Mouse (Mus musculus) myocyte (in vitro differentiated cells): ENCODE measurements around the gene Map3k3. TPM values are rescaled to one million over a fixed set of nuclear protein-coding genes. Genes with fewer than 3 reads are reported as not detected.

Experiments
- H3K27me3 ChIP-seq: one replicate; pipeline ENCODE4 v1.6.1; 2011; ENCODE audit not compliant: control insufficient read depth, insufficient read depth, insufficient read length
- H3K36me3 ChIP-seq: one replicate; pipeline ENCODE4 v1.6.1; 2011; ENCODE audit not compliant: control insufficient read depth, insufficient read depth
- H3K4me2 ChIP-seq: one replicate; pipeline ENCODE4 v1.6.1; 2011; ENCODE audit warnings: low read depth, control low read depth
- H3K4me3 ChIP-seq: one replicate; pipeline ENCODE4 v1.5.1; 2011; ENCODE audit warnings: mild to moderate bottlenecking, control low read depth, moderate library complexity
- H3K79me2 ChIP-seq: one replicate; pipeline ENCODE4 v1.6.1; 2011; ENCODE audit not compliant: control insufficient read depth, insufficient read depth
- H3ac ChIP-seq: one replicate; pipeline ENCODE4 v1.6.1; 2011; ENCODE audit not compliant: control insufficient read depth, insufficient read length
- CEBPB ChIP-seq: IDR thresholded peaks from 2 replicates; pipeline ENCODE4 v1.6.1; 2011; ENCODE audit warnings: mild to moderate bottlenecking, moderate library complexity; ENCODE audit not compliant: poor library complexity, insufficient read depth, severe bottlenecking
- E2F4 ChIP-seq: IDR thresholded peaks from one replicate; pipeline ENCODE4 v1.6.1; 2011; ENCODE audit warnings: mild to moderate bottlenecking, control low read depth, moderate library complexity; ENCODE audit not compliant: insufficient read depth
- MAX ChIP-seq: IDR thresholded peaks from one replicate; pipeline ENCODE4 v1.6.1; 2011; ENCODE audit warnings: low read depth, mild to moderate bottlenecking, control low read depth
- MYOD1 ChIP-seq, 3 experiments: IDR thresholded peaks; one replicate each; pipeline ENCODE4 v1.6.1; 2011; ENCODE audit warnings: control low read depth in 2 of 3, low read depth in 2 of 3, mild to moderate bottlenecking in 2 of 3, moderate library complexity in 1 of 3; ENCODE audit not compliant: insufficient read length in 2 of 3, control insufficient read depth in 1 of 3
- MYOG ChIP-seq, 3 experiments: IDR thresholded peaks; one replicate each; pipeline ENCODE4 v1.6.1; 2011; ENCODE audit warnings: control low read depth in 2 of 3, low read depth in 2 of 3, mild to moderate bottlenecking in 2 of 3; ENCODE audit not compliant: insufficient read length in 2 of 3, control insufficient read depth in 1 of 3, insufficient read depth in 1 of 3
- POLR2A ChIP-seq: IDR thresholded peaks from one replicate; pipeline ENCODE4 v1.6.1; 2011; ENCODE audit warnings: low read depth, mild to moderate bottlenecking, control low read depth, moderate library complexity; ENCODE audit not compliant: insufficient read length
- POLR2AphosphoS2 ChIP-seq: IDR thresholded peaks from one replicate; pipeline ENCODE4 v1.6.1; 2011; ENCODE audit warnings: low read depth, control low read depth; ENCODE audit not compliant: insufficient read length
- REST ChIP-seq: IDR thresholded peaks from one replicate; pipeline ENCODE4 v1.6.1; 2011; ENCODE audit warnings: mild to moderate bottlenecking, control low read depth, moderate library complexity; ENCODE audit not compliant: insufficient read depth, insufficient read length
- SRF ChIP-seq: IDR thresholded peaks from one replicate; pipeline ENCODE4 v1.6.1; 2011; ENCODE audit warnings: low read depth; ENCODE audit not compliant: control insufficient read depth, insufficient read length
- TCF12 ChIP-seq: IDR thresholded peaks from one replicate; pipeline ENCODE4 v1.6.1; 2011; ENCODE audit warnings: mild to moderate bottlenecking, control low read depth; ENCODE audit not compliant: poor library complexity, insufficient read depth, severe bottlenecking
- TCF3 ChIP-seq: IDR thresholded peaks from one replicate; pipeline ENCODE4 v1.6.1; 2011; ENCODE audit warnings: low read depth, control low read depth; ENCODE audit not compliant: insufficient read length
- USF1 ChIP-seq: IDR thresholded peaks from one replicate; pipeline ENCODE4 v1.6.1; 2011; ENCODE audit warnings: low read depth, mild to moderate bottlenecking, control low read depth, moderate library complexity
- polyA plus RNA-seq: library from polyadenylated mRNA; unstranded; fragments of >200 nt; fragmentation: generic; extraction: Trizol; gene quantifications from one replicate; pipeline ENCODE4 v1.2.1, GENCODE M21; 2012; ENCODE audit warnings: missing spikeins

Gene Map3k3
- polyA plus RNA-seq, 1 experiment, result 21.9 TPM

DNA sequence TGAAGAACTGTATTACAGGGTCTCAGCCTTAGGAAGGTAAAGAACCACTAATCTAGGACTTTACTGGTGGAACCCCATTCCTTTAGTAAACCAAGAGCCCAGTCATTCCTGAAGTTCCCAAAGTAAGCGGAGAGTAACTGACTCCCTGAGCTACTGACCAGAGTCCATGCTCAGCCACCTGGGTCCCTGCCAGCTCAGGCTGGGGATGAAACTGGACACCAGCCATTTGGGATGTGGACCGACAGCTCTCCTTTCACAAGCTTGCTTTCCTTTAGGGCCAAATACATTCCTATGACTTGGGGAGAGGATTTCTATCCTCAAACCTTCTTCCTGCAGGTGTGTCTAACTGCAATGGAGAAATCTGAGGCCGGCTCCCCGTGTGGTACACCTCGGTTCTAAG is 90.0 kb downstream of the Map3k3 start:
- TF ChIP-seq MAX (no peak), TCF3 (no peak), MYOD1 (IDR thresholded peaks at IDR 0.05; ENCODE audit: control insufficient read depth in 1 of 3, insufficient read length in 2 of 3, low read depth in 2 of 3) (no peak), POLR2A (no peak), MYOG (IDR thresholded peaks at IDR 0.05; ENCODE audit: control insufficient read depth in 1 of 3, insufficient read depth in 1 of 3, insufficient read length in 2 of 3, low read depth in 2 of 3) (no peak), USF1 (no peak), TCF12 (no peak), POLR2AphosphoS2 (no peak), REST (no peak), E2F4 (no peak), SRF (no peak), CEBPB (no peak)

DNA sequence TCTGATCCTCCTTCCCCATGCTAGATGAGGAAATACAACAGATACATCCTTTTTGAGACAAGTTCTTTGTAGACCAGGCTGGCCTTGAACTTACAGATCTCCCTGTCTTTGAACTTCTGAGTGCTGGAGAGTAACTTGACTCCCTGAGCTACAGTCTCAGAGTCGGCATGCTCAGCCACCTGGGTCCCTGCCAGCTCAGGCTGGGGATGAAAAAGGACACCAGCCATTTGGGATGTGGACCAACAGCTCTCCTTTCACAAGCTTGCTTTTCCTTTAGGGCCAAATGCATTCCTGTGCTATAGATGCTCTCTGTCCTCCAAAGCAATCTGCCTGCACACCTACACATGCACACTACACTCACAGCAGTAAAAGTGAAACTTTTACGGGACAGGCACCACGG is 90.7 kb downstream of the Map3k3 start:
- H3K79me2 ChIP-seq, result no peaks in the 10 kb centered on the region
- no peak overlapping the region for H3ac ChIP-seq
- H3K36me3 ChIP-seq, result no peaks in the 10 kb centered on the region
- H3K4me2 ChIP-seq, result no peak overlapping the region
- H3K4me3 ChIP-seq, result no peak overlapping the region
- no peaks in the 10 kb centered on the region for H3K27me3 ChIP-seq
- no peak for TF ChIP-seq POLR2A
- TF ChIP-seq CEBPB, result no peak

More for the DNA sequence above, 90.0 kb downstream of the Map3k3 start:
- no peaks in the 10 kb centered on the region for H3K79me2 ChIP-seq
- no peak overlapping the region for H3ac ChIP-seq
- no peaks in the 10 kb centered on the region for H3K36me3 ChIP-seq
- no peak overlapping the region for H3K4me2 ChIP-seq
- no peak overlapping the region for H3K4me3 ChIP-seq
- H3K27me3 ChIP-seq, result no peaks in the 10 kb centered on the region

DNA sequence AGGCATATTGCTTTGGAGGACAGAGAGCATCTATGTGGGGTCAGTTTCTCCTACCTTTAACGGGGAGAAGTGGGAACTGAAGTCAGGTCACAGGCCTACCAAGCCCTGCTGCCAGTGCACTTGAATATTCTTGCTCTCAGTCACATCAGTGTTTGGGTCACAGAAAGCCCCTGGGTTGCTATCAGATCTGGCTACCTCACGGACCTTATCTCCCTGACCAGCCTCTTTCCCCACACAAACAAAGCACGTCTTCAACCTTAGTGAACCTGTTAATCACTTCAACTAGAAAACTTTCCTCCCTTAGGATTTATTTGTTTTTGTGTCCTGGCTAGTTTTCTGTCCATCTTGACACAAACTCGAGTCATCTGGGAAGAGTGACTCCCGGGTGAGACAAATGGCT is 92.0 kb downstream of the Map3k3 start:
- no peak overlapping the region for H3K4me2 ChIP-seq
- H3K36me3 ChIP-seq, result no peaks in the 10 kb centered on the region
- TF ChIP-seq TCF12, result no peak
- no peak for TF ChIP-seq SRF
- no peak for TF ChIP-seq MYOG (IDR thresholded peaks at IDR 0.05; ENCODE audit: control insufficient read depth in 1 of 3, insufficient read depth in 1 of 3, insufficient read length in 2 of 3, low read depth in 2 of 3)
- no peak overlapping the region for H3ac ChIP-seq
- no peaks in the 10 kb centered on the region for H3K27me3 ChIP-seq
- no peaks in the 10 kb centered on the region for H3K79me2 ChIP-seq
- H3K4me3 ChIP-seq, result no peak overlapping the region

DNA sequence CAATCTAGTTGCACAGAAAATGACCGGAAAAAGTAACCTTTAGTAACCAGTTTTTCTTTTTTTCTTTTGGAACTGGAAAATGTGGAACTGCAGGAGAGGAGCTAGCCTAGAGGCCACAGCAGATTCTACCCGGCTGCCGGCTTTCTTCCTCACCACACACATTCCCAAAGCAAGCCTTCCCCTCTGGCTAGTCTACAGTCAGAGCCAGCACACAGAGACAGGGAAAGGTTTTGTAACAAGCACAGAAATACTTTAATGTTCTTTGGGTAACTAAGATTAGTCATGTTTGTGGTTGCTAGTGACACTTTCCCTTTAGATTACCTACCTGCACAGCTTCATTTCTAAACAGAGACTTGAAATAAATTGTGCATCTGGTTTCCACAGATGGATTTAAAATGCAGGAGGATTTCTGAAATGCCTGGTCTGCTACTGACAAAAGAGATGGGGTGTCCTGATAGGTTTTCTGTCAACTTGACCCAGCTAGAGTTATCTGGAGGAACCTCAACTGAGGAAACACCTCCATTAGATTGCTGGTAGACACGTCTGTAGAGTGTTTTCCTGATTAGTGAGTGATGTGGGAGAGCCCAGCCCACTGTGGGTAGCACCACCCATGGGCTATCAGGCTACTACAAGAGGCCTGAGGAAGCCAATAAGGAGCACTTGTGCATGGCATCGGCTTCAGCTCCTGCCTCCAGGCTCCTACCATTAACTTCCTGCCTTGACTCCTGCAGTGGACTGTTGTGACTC is 93.8 kb downstream of the Map3k3 start:
- Histone ChIP-seq H3ac (no peak overlapping the region), H3K79me2 (no peaks in the 10 kb centered on the region), H3K36me3 (no peaks in the 10 kb centered on the region), H3K4me3 (no peak overlapping the region), H3K4me2 (no peak overlapping the region), H3K27me3 (no peaks in the 10 kb centered on the region)
- TF ChIP-seq REST (no peak), CEBPB (no peak), TCF3 (no peak), TCF12 (no peak), USF1 (no peak), MAX (no peak), MYOD1 (IDR thresholded peaks at IDR 0.05; ENCODE audit: control insufficient read depth in 1 of 3, insufficient read length in 2 of 3, low read depth in 2 of 3) (no peak), E2F4 (no peak), MYOG (IDR thresholded peaks at IDR 0.05; ENCODE audit: control insufficient read depth in 1 of 3, insufficient read depth in 1 of 3, insufficient read length in 2 of 3, low read depth in 2 of 3) (no peak), POLR2A (no peak), SRF (no peak), POLR2AphosphoS2 (no peak)

DNA sequence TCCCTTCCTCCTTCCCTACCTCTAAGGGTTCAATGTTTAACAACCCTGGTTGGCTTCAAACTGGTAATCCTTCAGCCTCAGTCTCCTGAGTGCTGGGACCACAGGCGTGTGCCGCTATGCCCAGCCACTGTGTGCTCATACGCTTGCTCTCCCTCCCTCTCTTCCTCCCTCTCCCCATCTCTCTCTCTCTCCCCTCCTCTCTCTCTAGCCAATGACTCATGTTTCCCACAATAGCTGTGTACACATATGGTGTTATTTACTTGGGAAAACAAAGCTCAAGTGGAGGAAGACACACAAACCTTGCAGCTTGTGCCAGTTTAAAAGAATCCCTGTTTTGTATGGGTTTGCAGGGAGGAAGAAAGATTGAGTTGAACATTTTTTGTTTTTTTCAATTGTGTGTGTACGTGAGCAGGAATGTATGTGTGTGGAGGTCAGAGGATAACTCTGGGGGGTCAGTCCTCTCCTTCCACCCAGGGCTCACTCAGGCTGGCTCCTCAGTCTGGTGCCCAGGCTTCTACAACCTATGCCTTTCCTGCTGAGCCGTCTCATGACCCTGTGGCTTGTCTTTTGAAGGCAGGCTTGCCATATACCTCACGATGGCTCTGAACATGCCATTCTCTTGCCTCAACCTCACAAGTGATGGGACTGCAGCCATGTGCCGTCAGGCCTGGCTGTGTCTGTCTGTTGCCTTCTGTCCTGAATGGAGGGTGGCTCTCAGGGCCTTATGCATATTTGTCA is 95.5 kb downstream of the Map3k3 start:
- Histone ChIP-seq H3ac (no peak overlapping the region), H3K79me2 (no peaks in the 10 kb centered on the region)
- no peak for TF ChIP-seq USF1
- no peak for TF ChIP-seq E2F4
- no peak for TF ChIP-seq POLR2A
- no peak for TF ChIP-seq POLR2AphosphoS2
- no peak for TF ChIP-seq CEBPB
- no peak for TF ChIP-seq MYOD1 (IDR thresholded peaks at IDR 0.05; ENCODE audit: control insufficient read depth in 1 of 3, insufficient read length in 2 of 3, low read depth in 2 of 3)

More for the DNA sequence above, 95.5 kb downstream of the Map3k3 start:
- H3K4me2 ChIP-seq, result no peak overlapping the region
- no peaks in the 10 kb centered on the region for H3K36me3 ChIP-seq
- H3K4me3 ChIP-seq, result no peak overlapping the region
- no peaks in the 10 kb centered on the region for H3K27me3 ChIP-seq
